Mouse (Mus musculus): ENCODE data around the gene Spink4.

DNA sequence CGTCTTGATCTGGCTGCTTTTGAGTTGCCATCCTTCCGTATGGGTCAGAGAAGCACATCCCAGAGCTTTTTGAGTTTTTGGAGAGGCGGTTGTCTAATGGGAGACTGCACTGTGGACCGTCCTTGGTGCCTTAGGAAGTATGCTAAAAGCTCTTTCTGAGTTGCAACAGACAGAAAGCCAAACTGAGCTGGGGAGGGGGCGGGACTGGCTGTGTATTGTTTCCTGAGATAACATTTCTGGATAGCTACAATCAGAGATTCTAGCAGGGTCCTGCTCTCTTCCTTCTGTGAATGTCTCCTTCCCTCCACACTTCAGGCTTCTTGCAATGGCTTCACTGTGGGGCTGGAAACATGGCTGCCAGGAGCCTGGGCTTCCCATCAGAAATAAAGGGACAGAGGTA lies 42.3 kb upstream of the Spink4 start:
- TF ChIP-seq E2F4 (IDR thresholded peaks at IDR 0.05; ENCODE audit: borderline replicate concordance, low read depth, low read length), result no peak
- no peak for TF ChIP-seq CHD1 (IDR thresholded peaks at IDR 0.05; ENCODE audit: low read depth, low read length)
- TF ChIP-seq MXI1 (IDR thresholded peaks at IDR 0.05; ENCODE audit: low read depth, low read length), result no peak
- no peak for TF ChIP-seq POLR2A (IDR thresholded peaks at IDR 0.05; ENCODE audit: control insufficient read depth in 1 of 2, insufficient read depth in 1 of 2, low read depth in 1 of 2, low read length in 2 of 2, poor library complexity in 1 of 2)
- no peak for TF ChIP-seq ZNF384 (IDR thresholded peaks at IDR 0.05; ENCODE audit: low read depth, low read length)
- TF ChIP-seq TCF12 (IDR thresholded peaks at IDR 0.05; ENCODE audit: low read depth, low read length), result peak; percentile 73
- no peak for TF ChIP-seq BHLHE40 (IDR thresholded peaks at IDR 0.05; ENCODE audit: borderline replicate concordance, low read depth, low read length)
